In genomic region chr2:11776415-11776814, GRCm38 (mm10) we compare ENCODE assay signal across 8 mouse cellular contexts. TPM values are rescaled to one million over a fixed set of nuclear protein-coding genes. Genes with fewer than 3 reads are reported as not detected.
DNase-seq lines count a peak whose midpoint lies in the region; ATAC-seq and TF ChIP-seq lines count a peak whose summit lies in the region.

No protein-coding gene starts in this region.

- peak overlapping the region; percentile 77 for H3K4me2 ChIP-seq in embryonic facial prominence, embryonic 12.5 days (replicated peaks)
- H3K4me2 ChIP-seq in intestine, embryonic 16.5 days (ENCODE audit: low read depth, low read length): peak overlapping the region; percentile 57
- peak overlapping the region; percentile 85 for H3K4me2 ChIP-seq in neural tube, embryonic 13.5 days

- DNase-seq in left cerebral cortex, adult 2 months (ENCODE audit: extremely low spot score in 1 of 2, low spot score in 2 of 2): no peak
- DNase-seq in left cerebral cortex, adult 8-10 months (ENCODE audit: low spot score in 2 of 2): no peak
- no peak for DNase-seq in layer of hippocampus, adult 18-20 months (ENCODE audit: low spot score in 2 of 2)
- DNase-seq in cerebellum, postnatal 36 days: no peak

- no peak for TF ChIP-seq CTCF in left cerebral cortex, adult 2 months (IDR thresholded peaks at IDR 0.05)

- H3K9me3 ChIP-seq in embryonic facial prominence, embryonic 12.5 days: no peaks in the 10 kb centered on the region
- H3K9me3 ChIP-seq in intestine, embryonic 16.5 days (ENCODE audit: control insufficient read depth, low read length): no peaks in the 10 kb centered on the region
- no peaks in the 10 kb centered on the region for H3K9me3 ChIP-seq in neural tube, embryonic 13.5 days

- no peaks in the 10 kb centered on the region for H3K27me3 ChIP-seq in embryonic facial prominence, embryonic 12.5 days
- H3K27me3 ChIP-seq in intestine, embryonic 16.5 days (replicated peaks; ENCODE audit: control insufficient read depth, insufficient read depth, low read length): no peaks in the 10 kb centered on the region
- no peaks in the 10 kb centered on the region for H3K27me3 ChIP-seq in neural tube, embryonic 13.5 days

- H3K36me3 ChIP-seq in embryonic facial prominence, embryonic 12.5 days: peaks cover 8% of the 10 kb centered on the region
- H3K36me3 ChIP-seq in intestine, embryonic 16.5 days (ENCODE audit: control insufficient read depth, insufficient read depth, low read length): no peaks in the 10 kb centered on the region
- peaks cover 17% of the 10 kb centered on the region for H3K36me3 ChIP-seq in neural tube, embryonic 13.5 days

- H3K27ac ChIP-seq in left cerebral cortex, adult 2 months: peak overlapping the region; percentile 97
- H3K27ac ChIP-seq in embryonic facial prominence, embryonic 12.5 days: no peak overlapping the region
- H3K27ac ChIP-seq in intestine, embryonic 16.5 days (ENCODE audit: low read length): peak overlapping the region; percentile 90; the same call in 1 of the 2 replicates
- H3K27ac ChIP-seq in neural tube, embryonic 13.5 days (replicated peaks): no peak overlapping the region

- WGBS in embryonic facial prominence, embryonic 12.5 days: 55% methylated on average over 8 of the region's 8 CpGs
- WGBS in intestine, embryonic 16.5 days: 38% methylated on average over 8 of the region's 8 CpGs
- 57% methylated on average over 8 of the region's 8 CpGs for WGBS in neural tube, embryonic 13.5 days

- H3K9ac ChIP-seq in embryonic facial prominence, embryonic 12.5 days: peak overlapping the region; percentile 83
- peak overlapping the region; percentile 96 for H3K9ac ChIP-seq in intestine, embryonic 16.5 days (ENCODE audit: low read depth, low read length)
- peak overlapping the region; percentile 94 for H3K9ac ChIP-seq in neural tube, embryonic 13.5 days

- ATAC-seq in embryonic facial prominence, embryonic 12.5 days (ENCODE audit: insufficient number of reproducible peaks, insufficient read depth, low FRiP score, low TSS enrichment): no peak
- no peak for ATAC-seq in intestine, embryonic 16.5 days
- no peak for ATAC-seq in neural tube, embryonic 13.5 days (ENCODE audit: low read depth)
- no peak for ATAC-seq in frontal cortex, adult (ENCODE audit: low TSS enrichment)

- peaks cover 21% of the 10 kb centered on the region for H3K4me1 ChIP-seq in embryonic facial prominence, embryonic 12.5 days
- H3K4me1 ChIP-seq in intestine, embryonic 16.5 days (ENCODE audit: control insufficient read depth, insufficient read depth, low read length): peaks cover 20% of the 10 kb centered on the region; the same call in 1 of the 2 replicates
- H3K4me1 ChIP-seq in neural tube, embryonic 13.5 days (replicated peaks): peaks cover 59% of the 10 kb centered on the region

- intact Hi-C loops in left cerebral cortex, adult 2 months (cut with DNase I): loop anchor here (5.0 kb wide), 1 partner anchor 69 kb away; the partner anchor contains the start of gene Il15ra

- H3K4me3 ChIP-seq in left cerebral cortex, adult 2 months: peak overlapping the region; percentile 87
- H3K4me3 ChIP-seq in embryonic facial prominence, embryonic 12.5 days: peak overlapping the region; percentile 73
- H3K4me3 ChIP-seq in intestine, embryonic 16.5 days (ENCODE audit: low read length): peak overlapping the region; percentile 85
- peak overlapping the region; percentile 90 for H3K4me3 ChIP-seq in neural tube, embryonic 13.5 days

RNA-seq across cellular contexts. Expression of gene Fbh1, which starts 1.0 kb away (rescaled TPM):
- total RNA-seq in left cerebral cortex, adult 2 months (2021): 100 to 1,000 TPM; 114 to 123 TPM
- total RNA-seq in left cerebral cortex, adult 8-10 months (2022): 100 to 1,000 TPM in 3 of 4 experiments, 10 to 100 TPM in 1; 98.2 to 122 (median 107) TPM
- 154 and 160 TPM in 2 replicates for polyA plus RNA-seq in embryonic facial prominence, embryonic 12.5 days (2016; fragmentation: Nextera tagmentation; extraction: Ambion mirVana)
- 108 and 112 TPM in 2 replicates for polyA plus RNA-seq in intestine, embryonic 16.5 days (2015; fragmentation: Nextera tagmentation; extraction: Ambion mirVana)
- polyA plus RNA-seq in neural tube, embryonic 13.5 days (2015; fragmentation: Nextera tagmentation; extraction: Ambion mirVana): 133 and 134 TPM in 2 replicates
- total RNA-seq in layer of hippocampus, adult 18-20 months (2021): 10 to 100 TPM; 78.6 to 83.4 TPM

RNA-seq across cellular contexts. Expression of gene Ankrd16, which starts 1.3 kb away (rescaled TPM):
- 10 to 100 TPM; 60.3 to 69.0 TPM for total RNA-seq in left cerebral cortex, adult 2 months (2021)
- total RNA-seq in left cerebral cortex, adult 8-10 months (2022): 10 to 100 TPM; 59.7 to 75.5 (median 63.2) TPM
- 58.0 and 59.5 TPM in 2 replicates for polyA plus RNA-seq in embryonic facial prominence, embryonic 12.5 days (2016; fragmentation: Nextera tagmentation; extraction: Ambion mirVana)
- 37.3 and 38.4 TPM in 2 replicates for polyA plus RNA-seq in intestine, embryonic 16.5 days (2015; fragmentation: Nextera tagmentation; extraction: Ambion mirVana)
- 44.4 and 51.2 TPM in 2 replicates for polyA plus RNA-seq in neural tube, embryonic 13.5 days (2015; fragmentation: Nextera tagmentation; extraction: Ambion mirVana)
- 10 to 100 TPM; 45.5 to 50.0 TPM for total RNA-seq in layer of hippocampus, adult 18-20 months (2021)

Comparison
In these comparisons a context has a peak if more than half of its experiments do, and no peak if none do; other contexts are left out.
1. H3K27ac ChIP-seq: peak in left cerebral cortex, adult 2 months (single experiment) and intestine, embryonic 16.5 days (single experiment); none in embryonic facial prominence, embryonic 12.5 days (single experiment) and neural tube, embryonic 13.5 days (single experiment).
2. Peak in every context shown above with its lines, with median percentiles within 50 percentile points of each other: H3K4me3 ChIP-seq, H3K4me2 ChIP-seq and H3K9ac ChIP-seq.